Mouse (Mus musculus): ENCODE results near the gene Hcn2.

The Hcn2 gene

DNA sequence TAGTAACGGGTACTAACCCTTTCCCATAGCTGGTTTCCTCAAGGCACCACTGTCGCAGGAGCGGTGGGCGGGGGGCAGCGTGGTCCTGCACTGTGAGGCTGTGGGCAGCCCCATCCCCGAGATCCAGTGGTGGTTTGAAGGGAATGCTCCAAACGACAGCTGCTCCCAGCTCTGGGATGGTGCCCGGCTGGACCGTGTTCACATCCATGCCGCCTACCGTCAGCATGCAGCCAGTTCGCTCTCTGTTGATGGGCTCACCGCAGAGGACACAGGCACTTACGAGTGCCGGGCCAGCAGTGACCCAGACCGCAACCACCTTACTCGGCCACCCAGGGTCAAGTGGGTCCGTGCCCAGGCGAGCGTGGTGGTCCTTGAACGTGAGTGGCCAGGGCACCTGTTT is 7.8 kb upstream of the Hcn2 start:
- DNase-seq (ENCODE audit: low read depth, low spot score): no peak

DNA sequence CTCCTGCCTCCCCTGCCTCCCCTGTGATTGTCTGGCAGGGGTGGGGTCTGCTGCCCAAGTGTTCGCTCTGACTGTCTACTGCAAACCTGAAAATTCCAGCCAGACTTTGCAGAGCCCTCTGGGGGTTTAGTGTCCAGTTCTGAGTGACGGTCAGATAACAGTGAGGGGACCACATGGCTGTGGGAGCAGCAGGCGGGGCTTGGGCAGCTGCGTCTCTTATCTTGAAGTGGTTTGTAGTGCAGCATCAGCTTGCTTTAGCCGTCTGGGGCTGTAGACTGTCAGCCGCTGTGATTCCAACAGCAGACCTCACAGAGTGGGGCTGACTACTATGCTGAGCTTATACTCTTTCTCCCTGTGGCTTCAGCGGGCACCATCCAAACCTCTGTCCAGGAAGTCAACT is 7.1 kb upstream of the Hcn2 start:
- no peak for DNase-seq (ENCODE audit: low read depth, low spot score)

DNA sequence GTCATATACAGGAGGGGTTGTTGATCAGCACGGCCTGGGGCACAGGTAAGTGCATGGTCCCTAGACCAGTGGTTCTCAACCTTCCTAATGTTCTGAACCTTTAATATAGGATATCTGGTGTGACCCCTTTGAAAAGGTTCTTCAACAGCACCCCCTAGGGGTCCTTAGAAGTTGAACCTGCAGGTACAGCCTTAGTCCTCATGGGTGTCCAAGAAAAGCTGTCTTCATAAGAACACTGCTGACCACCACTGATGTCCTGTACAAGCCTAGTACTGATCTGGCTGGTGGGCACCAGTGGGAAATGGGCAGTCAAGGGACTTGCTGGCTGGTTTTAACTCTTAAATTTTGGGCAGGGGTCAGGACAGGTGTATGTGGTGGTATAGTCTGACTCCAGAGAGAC is 4.4 kb upstream of the Hcn2 start:
- DNase-seq (ENCODE audit: low read depth, low spot score): peak; percentile 50

DNA sequence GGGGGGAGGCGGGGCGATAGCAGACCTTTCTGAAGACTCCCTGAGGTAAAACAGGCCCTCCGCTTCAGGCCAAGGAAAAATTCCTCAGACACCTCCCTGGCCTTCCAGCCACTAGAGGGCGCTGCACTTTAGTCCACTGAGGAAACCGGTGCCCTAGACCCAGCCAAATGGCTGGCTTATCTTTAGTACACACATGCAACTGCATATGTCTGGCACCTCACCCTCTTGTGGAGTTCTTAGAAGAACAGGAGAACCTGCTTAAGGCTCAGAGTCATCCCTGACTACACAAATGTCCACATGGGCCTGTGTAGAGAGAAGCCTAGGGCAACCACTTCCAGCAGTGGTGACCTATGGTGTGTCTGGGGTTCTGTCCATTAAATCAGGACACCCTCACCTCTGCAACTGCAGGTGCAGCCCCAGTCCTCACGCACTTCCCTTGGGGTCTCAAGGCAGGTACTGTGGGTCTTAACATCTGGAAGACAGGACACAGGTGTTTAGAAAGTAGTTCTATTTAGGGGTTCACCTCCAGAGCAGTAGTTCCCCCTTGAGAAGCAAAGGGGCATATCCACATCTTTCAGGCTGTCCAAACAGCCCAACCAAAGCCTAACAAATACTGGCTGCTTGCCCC is 3.8 kb upstream of the Hcn2 start:
- peak; percentile 83 for DNase-seq (ENCODE audit: low read depth, low spot score)

DNA sequence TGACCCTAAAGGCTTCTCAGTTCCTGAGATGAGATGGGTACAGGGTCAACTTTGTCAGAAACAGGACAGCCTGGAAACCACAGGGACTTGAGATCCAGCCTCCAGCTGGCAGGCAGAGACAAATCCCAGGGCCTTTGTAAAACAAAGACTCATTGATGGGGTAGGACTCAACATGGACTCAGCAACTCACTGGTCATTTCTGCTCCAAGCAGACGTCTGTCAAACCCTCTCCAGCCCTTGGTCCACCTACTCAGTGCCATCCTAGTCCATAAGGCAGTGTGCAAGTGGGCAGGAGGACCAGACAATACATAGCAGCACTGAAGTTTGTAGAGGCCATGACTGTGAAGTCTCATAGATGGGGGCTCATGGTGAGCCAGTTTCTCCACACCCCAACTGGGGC is 3.3 kb upstream of the Hcn2 start:
- DNase-seq (ENCODE audit: low read depth, low spot score): no peak

DNA sequence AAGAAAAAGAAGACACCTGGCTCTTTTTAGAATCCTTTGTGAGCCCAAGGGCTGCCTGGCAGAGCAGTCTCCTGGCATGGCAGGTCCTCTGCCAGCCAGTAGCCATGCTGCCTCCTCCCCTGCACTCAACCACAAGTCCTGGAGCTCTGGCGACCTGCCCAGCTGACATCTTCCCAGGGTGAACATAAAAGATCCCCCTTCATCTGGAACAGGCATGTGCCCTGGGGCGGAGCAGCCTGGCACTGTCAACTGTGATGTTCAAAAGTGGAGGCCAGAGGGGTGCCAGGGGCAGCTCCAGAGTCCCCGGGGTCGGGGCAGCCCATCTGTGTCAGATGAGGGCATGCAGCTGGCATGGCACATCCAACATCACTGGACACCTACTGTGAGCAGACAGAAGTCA is 1.4 kb upstream of the Hcn2 start:
- no peak for DNase-seq (ENCODE audit: low read depth, low spot score)

DNA sequence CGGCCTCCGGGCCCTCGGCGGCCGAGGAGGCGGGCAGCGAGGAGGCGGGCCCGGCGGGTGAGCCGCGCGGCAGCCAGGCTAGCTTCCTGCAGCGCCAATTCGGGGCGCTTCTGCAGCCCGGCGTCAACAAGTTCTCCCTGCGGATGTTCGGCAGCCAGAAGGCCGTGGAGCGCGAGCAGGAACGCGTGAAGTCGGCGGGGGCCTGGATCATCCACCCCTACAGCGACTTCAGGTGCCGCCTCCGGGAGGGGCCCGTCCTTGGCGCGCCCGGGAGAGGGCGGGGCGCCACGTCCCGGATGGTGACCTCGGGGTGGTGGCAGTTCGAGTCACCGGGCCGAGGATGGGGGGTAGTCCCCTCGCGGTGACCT is 538 bp downstream of the Hcn2 start:
- no peak for DNase-seq (ENCODE audit: low read depth, low spot score)

DNA sequence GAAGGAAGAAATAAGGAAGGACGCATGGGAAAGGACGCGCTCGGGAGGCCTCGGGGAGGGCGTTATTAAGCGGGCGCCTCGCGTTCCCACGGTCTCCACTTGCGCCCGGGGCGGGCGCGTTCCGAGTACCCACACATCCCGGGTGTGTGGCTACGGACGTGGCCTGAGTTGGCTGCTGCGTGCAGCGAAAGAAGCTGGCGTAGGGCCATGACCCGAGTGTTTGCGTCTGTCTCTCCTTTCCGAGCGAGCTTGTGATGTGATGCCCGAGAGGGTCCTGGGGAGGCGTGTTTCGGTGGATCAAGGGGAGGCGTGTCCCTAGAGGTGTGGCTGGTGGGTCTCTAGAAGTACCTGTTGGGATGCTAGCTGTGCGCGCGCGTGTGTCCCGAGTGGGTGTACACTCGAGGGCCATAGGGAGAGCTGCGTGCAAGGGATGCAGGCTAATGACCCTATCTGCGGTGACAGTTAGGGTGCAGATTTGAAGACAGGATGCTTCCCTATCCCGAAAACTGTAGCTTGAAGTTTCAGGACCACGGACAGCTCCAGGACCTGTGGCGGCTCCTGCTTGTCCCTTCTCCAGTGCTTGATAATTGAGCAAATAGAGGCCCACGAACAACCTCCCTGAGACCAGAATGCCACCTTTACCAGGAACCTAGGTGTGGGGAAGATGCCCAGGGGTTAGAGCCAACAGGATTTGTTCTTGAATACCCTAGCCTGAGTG is 1.4 kb downstream of the Hcn2 start:
- DNase-seq (ENCODE audit: low read depth, low spot score): peak; percentile 79

DNA sequence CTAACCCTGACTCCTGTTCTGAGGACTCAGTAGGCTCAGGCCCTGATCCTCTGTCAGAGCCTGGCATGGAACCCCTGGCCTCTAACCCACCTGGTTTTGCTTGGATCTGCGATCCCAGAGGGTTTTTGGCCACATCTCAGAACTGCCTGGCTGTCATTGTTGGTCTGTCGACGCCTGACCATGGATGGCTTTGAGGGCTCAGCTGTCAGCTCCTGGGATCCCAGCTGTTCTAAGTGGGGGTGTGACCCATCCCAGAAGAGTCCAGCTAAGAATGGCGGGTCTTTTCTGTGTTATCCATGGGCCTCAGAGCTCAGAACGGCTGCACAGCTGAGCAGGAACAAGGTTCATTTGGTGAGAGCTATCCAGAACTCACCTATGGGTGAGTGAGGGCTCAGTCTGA is 4.7 kb downstream of the Hcn2 start:
- no peak for DNase-seq (ENCODE audit: low read depth, low spot score)

DNA sequence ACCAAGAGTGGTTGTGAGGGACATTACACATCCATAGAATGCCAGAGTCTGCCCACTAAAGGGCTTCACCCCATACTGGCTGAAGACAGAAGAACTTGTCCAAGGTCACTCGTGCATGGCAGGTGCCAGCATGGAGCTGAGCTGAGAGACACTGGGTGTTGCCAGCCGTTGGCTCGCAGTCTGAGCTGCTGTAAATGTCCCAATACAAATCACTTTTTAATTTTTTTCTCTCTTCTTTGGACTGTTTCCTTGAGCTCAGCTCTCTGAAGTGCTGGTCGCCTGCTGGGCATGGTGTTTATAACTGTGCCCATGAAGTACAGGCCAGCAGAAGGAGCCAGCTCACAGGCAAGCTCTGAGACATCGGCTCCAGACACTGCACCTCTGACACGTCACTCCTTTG is 6.6 kb downstream of the Hcn2 start:
- DNase-seq (ENCODE audit: low read depth, low spot score): no peak

DNA sequence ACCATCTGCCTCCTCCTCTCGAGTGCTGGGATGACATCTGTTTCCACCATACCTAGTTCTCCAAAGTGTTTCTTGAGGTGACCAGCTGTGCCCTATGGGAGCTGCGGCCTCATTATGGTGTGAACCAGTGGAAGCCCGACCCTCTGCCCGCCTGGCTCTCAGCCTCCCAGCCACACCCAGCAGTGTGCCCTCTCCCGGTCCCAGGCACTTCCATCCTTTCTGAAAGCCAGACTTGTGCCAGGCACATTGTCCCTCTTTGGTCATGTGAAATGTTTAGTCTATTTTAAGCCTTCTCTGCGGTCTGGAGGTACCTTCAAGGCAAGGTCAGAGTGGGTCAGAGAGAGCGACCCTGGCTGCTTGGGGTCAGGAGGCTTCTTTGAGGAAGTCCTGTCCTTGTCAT is 7.3 kb downstream of the Hcn2 start:
- DNase-seq (ENCODE audit: low read depth, low spot score): no peak

DNA sequence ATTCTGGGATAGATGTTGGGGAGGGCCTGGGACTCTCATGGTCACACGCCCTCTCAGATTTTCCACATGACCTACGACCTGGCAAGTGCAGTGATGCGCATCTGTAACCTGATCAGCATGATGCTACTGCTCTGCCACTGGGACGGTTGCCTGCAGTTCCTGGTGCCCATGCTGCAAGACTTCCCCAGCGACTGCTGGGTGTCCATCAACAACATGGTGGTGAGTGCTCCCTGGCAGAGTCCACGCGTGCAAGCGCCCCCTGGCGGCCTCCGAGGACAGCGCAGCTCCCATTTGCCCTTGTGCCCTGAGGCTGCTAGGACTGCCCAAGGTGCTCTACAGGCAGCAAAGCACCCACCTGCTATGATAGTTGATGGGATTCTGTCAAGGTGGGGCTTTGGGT is 9.7 kb downstream of the Hcn2 start:
- no peak for DNase-seq (ENCODE audit: low read depth, low spot score)

DNA sequence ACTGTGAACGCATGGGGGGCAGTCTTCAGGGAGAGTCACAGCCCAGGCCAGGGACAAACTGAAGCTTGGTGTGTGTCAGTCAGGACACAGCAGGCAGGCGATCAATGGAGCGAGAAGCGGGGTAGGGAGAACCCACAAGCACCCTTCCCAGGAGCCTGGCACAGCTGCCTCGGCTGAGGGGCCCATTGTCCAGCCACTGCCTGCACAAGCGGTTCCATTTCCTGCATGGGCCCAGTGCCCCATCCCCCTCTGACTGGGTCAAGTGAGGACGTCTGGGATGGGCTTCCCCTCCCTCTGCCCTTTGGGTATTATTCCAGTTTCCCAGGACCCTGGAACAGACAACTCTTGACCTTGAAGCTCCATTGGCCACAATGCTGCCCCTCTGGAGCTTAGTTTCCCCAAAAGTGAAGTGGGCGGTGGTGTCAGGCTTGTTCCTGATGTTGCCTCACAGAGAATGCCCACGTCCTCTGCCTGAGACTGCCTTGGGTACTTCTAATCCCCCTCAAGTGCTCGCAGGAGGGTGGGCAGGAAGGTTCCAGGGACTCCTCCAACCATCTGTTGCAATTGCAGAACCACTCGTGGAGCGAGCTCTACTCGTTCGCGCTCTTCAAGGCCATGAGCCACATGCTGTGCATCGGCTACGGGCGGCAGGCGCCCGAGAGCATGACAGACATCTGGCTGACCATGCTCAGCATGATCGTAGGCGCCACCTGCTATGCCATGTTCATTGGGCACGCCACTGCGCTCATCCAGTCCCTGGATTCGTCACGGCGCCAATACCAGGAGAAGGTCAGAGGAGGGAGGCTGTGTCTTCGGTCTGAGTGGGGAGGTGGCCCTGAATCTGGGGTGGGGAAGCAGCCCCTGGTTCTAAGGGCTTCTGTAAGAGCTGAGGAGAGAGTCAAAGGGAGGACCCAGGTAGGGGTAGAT is 12.2 kb downstream of the Hcn2 start:
- no peak for DNase-seq (ENCODE audit: low read depth, low spot score)

DNA sequence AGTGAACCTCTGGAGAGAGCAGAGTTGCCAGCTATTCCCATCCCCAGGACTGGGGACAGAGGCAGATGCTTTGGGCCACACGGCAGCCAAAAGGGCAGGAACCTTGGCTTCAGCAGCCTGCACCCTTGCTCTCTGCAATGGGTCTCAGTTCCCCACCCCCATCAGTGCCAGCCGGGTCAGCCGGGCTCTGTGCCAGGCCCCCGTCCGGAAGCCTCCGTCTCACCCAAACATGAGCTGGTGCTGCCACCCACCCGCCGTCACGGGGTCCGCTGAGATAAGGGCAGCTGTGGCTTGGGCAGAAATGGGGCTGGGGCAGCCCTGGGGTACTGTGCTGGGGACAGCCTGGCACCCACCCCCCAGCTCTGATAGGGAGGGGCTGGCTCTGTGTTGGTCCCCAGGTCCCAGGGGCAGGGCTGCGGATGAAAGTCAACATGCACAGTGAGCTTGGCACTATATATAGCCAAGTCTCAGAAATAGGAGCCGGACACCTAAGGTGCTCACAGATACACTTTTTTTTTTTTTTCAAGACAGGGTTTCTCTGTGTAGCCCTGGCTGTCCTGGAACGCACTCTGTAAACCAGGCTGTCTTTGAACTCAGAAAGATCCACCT is 13.0 kb downstream of the Hcn2 start:
- DNase-seq (ENCODE audit: low read depth, low spot score): no peak

DNA sequence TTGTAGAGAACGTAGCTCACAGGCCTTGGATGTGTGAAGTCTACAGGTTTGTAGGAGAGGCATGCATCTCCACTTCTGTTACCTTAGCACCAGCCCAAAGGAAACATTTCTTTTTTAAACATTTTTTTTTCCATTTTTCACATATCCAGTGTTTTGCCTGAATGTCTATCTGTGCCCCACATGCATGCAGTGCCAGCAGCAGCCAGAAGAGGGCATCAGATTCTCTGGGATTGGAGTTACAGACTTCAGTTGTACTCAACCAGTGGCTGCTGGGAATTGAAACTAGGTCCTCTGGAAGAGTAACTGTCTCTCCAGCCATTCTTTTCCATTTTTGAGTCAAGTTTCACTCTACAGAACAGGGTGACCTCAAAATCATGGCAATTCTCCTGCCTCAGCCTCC is 16.1 kb downstream of the Hcn2 start:
- no peak for DNase-seq (ENCODE audit: low read depth, low spot score)

DNA sequence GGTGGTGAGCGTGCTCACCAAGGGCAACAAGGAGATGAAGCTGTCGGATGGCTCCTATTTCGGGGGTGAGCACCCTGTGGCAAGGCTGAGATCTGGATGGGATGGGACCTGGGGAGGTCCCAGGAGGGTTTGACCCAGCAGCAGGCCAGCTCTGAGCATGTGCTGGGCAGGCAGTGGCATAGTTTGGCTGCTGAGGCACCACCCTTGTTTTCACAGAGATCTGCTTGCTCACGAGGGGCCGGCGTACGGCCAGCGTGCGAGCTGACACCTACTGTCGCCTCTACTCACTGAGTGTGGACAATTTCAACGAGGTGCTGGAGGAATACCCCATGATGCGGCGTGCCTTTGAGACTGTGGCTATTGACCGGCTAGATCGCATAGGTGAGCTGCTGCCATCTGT is 17.4 kb downstream of the Hcn2 start:
- no peak for DNase-seq (ENCODE audit: low read depth, low spot score)

DNA sequence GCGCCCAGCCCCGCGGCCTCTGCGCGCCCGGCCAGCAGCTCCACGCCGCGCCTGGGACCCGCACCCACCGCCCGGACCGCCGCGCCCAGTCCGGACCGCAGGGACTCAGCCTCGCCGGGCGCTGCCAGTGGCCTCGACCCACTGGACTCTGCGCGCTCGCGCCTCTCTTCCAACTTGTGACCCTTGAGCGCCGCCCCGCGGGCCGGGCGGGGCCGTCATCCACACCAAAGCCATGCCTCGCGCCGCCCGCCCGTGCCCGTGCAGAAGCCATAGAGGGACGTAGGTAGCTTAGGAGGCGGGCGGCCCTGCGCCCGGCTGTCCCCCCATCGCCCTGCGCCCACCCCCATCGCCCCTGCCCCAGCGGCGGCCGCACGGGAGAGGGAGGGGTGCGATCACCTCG is 18.9 kb downstream of the Hcn2 start:
- DNase-seq (ENCODE audit: low read depth, low spot score): no peak

DNA sequence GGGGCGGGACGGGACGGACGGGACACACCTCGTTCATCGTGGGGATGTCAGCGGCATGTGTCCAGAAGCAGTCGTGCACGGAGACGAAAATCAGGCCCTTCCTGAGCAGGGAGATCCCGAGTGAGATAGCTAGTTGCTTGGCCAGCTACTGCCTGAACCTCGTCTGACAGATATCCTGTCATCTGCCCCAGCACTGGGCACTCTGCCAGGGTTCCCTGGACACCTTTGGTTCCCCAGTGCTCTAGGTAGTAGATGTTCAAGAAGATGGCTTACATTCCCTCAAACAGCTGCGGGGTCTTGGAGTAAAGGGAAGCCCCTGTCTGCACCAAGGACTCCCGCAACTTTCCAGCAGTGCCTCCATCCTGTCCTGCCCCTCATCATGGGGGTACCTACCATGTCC is 20.3 kb downstream of the Hcn2 start:
- DNase-seq (ENCODE audit: low read depth, low spot score): no peak

DNA sequence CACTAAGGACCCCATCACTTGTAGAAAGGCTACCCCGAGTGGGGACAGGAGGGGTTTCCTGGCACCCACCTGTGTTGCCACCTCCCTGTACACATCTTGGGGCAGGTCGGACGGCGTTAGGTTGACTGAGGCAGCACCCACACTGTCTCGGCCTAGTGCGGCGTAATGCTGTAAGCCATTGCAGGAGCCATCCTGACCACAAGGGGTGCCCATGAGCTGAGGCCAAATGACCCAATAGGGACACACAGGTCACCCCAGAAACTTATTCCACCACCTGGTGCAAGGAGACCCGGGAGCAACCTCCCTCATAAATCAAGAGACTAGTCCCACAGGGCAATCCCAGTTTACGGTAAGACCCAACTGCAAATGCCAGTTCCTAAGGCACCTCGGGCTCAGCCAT is 21.8 kb downstream of the Hcn2 start:
- DNase-seq (ENCODE audit: low read depth, low spot score): no peak

DNA sequence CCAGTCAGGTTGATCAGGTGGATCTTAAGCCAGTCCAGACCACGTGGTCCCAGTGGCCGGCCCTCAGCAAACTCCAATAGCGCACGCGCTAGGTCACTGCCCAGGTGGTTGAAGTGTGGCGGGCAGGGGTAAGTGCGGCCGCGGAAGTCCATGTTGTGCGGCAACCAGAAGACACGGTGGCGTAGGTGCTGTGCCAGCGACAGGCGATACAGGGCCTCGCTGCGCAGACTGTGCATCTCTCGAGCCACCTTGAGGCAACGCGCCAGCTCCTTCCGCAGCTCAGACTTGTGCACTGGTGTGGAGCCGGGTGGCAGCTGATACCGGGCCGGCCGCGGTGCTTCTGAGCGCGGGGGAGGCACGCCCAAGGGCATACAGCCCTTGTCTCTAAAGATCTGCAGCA is 22.8 kb downstream of the Hcn2 start:
- no peak for DNase-seq (ENCODE audit: low read depth, low spot score)

DNA sequence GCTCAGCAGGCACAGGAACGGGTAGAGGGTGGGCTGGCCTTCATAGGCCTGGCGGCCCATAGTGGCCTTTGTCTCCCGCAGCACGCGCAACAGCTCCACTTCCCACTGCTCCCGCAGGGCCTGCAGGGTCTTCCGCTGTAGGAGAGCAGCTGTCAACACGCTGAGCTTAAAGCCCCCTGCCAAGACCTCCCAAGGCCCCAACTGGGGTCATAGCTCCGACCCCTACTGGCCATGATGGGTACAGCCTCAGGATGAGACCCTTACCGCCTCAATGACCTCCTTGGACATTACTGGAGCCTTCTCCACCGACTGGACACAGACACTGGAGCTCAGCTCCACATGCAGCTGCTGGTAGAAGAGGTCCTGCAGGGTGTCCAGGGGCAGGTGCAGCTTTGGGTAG is 24.4 kb downstream of the Hcn2 start:
- no peak for DNase-seq (ENCODE audit: low read depth, low spot score)

DNA sequence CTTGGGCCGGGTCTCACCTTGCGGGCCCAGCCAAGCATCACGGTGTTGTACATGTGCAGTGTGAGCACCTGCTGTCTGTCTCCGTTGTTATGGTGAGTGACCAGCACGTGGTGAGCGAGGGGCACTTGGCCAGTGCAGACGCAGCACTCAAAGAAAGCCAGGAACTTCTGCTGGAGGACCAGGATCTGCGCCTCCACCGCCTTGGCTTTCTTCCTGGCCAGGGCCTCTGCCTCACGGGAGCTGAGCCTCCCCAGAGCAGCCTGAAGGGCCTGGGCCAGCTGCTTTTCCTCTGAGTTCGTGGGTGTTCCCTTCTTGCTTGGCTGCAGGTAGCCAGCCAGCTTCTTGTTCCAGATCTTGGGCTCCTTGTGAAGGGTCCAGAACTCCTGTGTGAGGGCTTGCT is 26.7 kb downstream of the Hcn2 start:
- no peak for DNase-seq (ENCODE audit: low read depth, low spot score)

Measured in 3T3-L1 (cell line).